Mouse (Mus musculus): ENCODE measurements at regions not wholly inside any gene's neighbourhood (a gene's known extent, or its start where the extent isn't known, plus 50 kb on each side); places are given as distances from the start of the nearest gene placed in this dataset.

GRCm38 (mm10) chr17:68916531-68916930 lies 90.1 kb downstream of the Tmem200c start:
- DNase-seq, result peak; percentile 12

GRCm38 (mm10) chr17:68918228-68918627 lies 91.8 kb downstream of the Tmem200c start:
- DNase-seq, result peak; percentile 8

- DNase-seq, result no peak
Observed at GRCm38 (mm10) chr17:68923271-68923670, 96.8 kb downstream of the Tmem200c start.

GRCm38 (mm10) chr17:68927418-68927817 lies 101.0 kb downstream of the Tmem200c start:
- DNase-seq, result no peak

- no peak for DNase-seq
Observed at GRCm38 (mm10) chr17:68928691-68929090, 102.3 kb downstream of the Tmem200c start.

- DNase-seq, result no peak
Observed at GRCm38 (mm10) chr17:68933265-68933664, 106.8 kb downstream of the Tmem200c start.

- no peak for DNase-seq
Observed at GRCm38 (mm10) chr17:68934066-68934465, 107.6 kb downstream of the Tmem200c start.

GRCm38 (mm10) chr17:68936016-68936415 lies 109.6 kb downstream of the Tmem200c start:
- DNase-seq, result no peak

- DNase-seq, result no peak
Observed at GRCm38 (mm10) chr17:68956275-68956674, 119.2 kb upstream of the Epb41l3 start.

GRCm38 (mm10) chr17:68961160-68961559 lies 114.3 kb upstream of the Epb41l3 start:
- DNase-seq, result no peak

- no peak for DNase-seq
Observed at GRCm38 (mm10) chr17:68975606-68976005, 99.9 kb upstream of the Epb41l3 start.

- no peak for DNase-seq
Observed at GRCm38 (mm10) chr17:68978151-68978550, 97.3 kb upstream of the Epb41l3 start.

- no peak for DNase-seq
Observed at GRCm38 (mm10) chr17:68981120-68981519, 94.4 kb upstream of the Epb41l3 start.

GRCm38 (mm10) chr17:68982094-68982493 lies 93.4 kb upstream of the Epb41l3 start:
- no peak for DNase-seq

GRCm38 (mm10) chr17:68999913-69000312 lies 75.6 kb upstream of the Epb41l3 start:
- no peak for DNase-seq

- no peak for DNase-seq
Observed at GRCm38 (mm10) chr17:69004051-69004450, 71.4 kb upstream of the Epb41l3 start.

- no peak for DNase-seq
Observed at GRCm38 (mm10) chr17:69006272-69006671, 69.2 kb upstream of the Epb41l3 start.

Data from right cerebral cortex, postnatal 25 days (tissue).